Mouse (Mus musculus) liver, postnatal 0 days (tissue): ENCODE measurements at regions not wholly inside any gene's neighbourhood (a gene's known extent, or its start where the extent isn't known, plus 50 kb on each side); places are given as distances from the start of the nearest gene placed in this dataset.

ENCODE experiments used
- ATAC-seq: fragments of 200-750 bp; cut with Nextera tagmentation; 2 replicates; pipeline ENCODE4 v1.8.0; 2017; ENCODE audit warnings: mild to moderate bottlenecking, moderate library complexity
- DNase-seq: peaks from one replicate; pipeline ENCODE4 v3.0.0-alpha.2; 2016
- H3K27ac ChIP-seq: fragments of 300-500 bp; sonication (generic); 2 replicates; pipeline ENCODE4 v1.5.1; 2014; ENCODE audit warnings: antibody characterized with exemption, moderate library complexity, mild to moderate bottlenecking, low read depth
- H3K27me3 ChIP-seq: fragments of 300-500 bp; sonication (generic); 2 replicates; pipeline ENCODE4 v1.6.1; 2014; ENCODE audit warnings: low read length, control low read depth, mixed read lengths; ENCODE audit not compliant: insufficient read depth
- H3K36me3 ChIP-seq: fragments of 300-500 bp; sonication (generic); replicated peaks from 2 replicates; pipeline ENCODE4 v1.6.1; 2014; ENCODE audit warnings: mild to moderate bottlenecking, control low read depth, low read length, moderate library complexity, mixed read lengths; ENCODE audit not compliant: insufficient read depth
- H3K4me1 ChIP-seq: fragments of 300-500 bp; sonication (generic); 2 replicates; pipeline ENCODE4 v1.6.1; 2014; ENCODE audit warnings: antibody characterized with exemption, mild to moderate bottlenecking, control low read depth; ENCODE audit not compliant: insufficient read depth
- H3K4me2 ChIP-seq: fragments of 300-500 bp; sonication (generic); 2 replicates; pipeline ENCODE4 v1.6.1; 2014; ENCODE audit warnings: low read depth, mild to moderate bottlenecking, low read length, moderate library complexity, mixed read lengths
- H3K4me3 ChIP-seq: fragments of 300-500 bp; sonication (generic); 2 replicates; pipeline ENCODE4 v1.5.1; 2014; ENCODE audit warnings: low read depth, low read length
- H3K9ac ChIP-seq: fragments of 300-500 bp; sonication (generic); replicated peaks from 2 replicates; pipeline ENCODE4 v1.6.1; 2014; ENCODE audit warnings: mild to moderate bottlenecking, moderate library complexity
- H3K9me3 ChIP-seq: fragments of 300-500 bp; sonication (generic); 2 replicates; pipeline ENCODE4 v1.6.1; 2016; ENCODE audit warnings: mild to moderate bottlenecking, control low read depth, low read length, mixed read lengths
- CTCF ChIP-seq: sonication (generic); IDR thresholded peaks from 2 replicates; pipeline ENCODE4 v1.5.1; 2016; ENCODE audit warnings: antibody characterized with exemption, low read depth
- EP300 ChIP-seq: IDR thresholded peaks from 2 replicates; pipeline ENCODE4 v1.6.1; 2016; ENCODE audit warnings: antibody characterized with exemption, low read depth, mild to moderate bottlenecking
- WGBS: fragments of 180-500 bp; shearing (Covaris S2); extraction: QIAGEN DNeasy Blood & Tissue Kit; methylation state at CpG from one replicate; pipeline ENCODE4 v1.1.7; 2014; ENCODE audit not compliant: insufficient replicate concordance; 5-methylcytosine and 5-hydroxymethylcytosine counted together

GRCm38 (mm10) chr8:88417307-88418095 lies 55.5 kb upstream of the Brd7 start:
- Histone ChIP-seq H3K4me2 (no peak overlapping the region), H3K27ac (no peak overlapping the region), H3K4me3 (no peak overlapping the region), H3K36me3 (no peaks in the 10 kb centered on the region), H3K4me1 (no peaks in the 10 kb centered on the region), H3K27me3 (no peaks in the 10 kb centered on the region), H3K9me3 (no peaks in the 10 kb centered on the region), H3K9ac (no peak overlapping the region)
- TF ChIP-seq EP300 (no peak), CTCF (no peak)
- DNase-seq (no peak), ATAC-seq (no peak)
- WGBS: 72% methylated on average over 13 of the region's 13 CpGs

- Histone ChIP-seq H3K9me3 (no peaks in the 10 kb centered on the region), H3K27me3 (no peaks in the 10 kb centered on the region), H3K4me1 (no peaks in the 10 kb centered on the region), H3K4me2 (no peak overlapping the region), H3K27ac (no peak overlapping the region), H3K36me3 (no peaks in the 10 kb centered on the region), H3K4me3 (no peak overlapping the region), H3K9ac (no peak overlapping the region)
- no peak for ATAC-seq
- no peak for TF ChIP-seq EP300
- TF ChIP-seq CTCF: no peak
- DNase-seq: no peak
- 72% methylated on average over 2 of the region's 2 CpGs for WGBS
These were observed 61.3 kb upstream of the Brd7 start for GRCm38 (mm10) chr8:88423264-88423663.

DNA sequence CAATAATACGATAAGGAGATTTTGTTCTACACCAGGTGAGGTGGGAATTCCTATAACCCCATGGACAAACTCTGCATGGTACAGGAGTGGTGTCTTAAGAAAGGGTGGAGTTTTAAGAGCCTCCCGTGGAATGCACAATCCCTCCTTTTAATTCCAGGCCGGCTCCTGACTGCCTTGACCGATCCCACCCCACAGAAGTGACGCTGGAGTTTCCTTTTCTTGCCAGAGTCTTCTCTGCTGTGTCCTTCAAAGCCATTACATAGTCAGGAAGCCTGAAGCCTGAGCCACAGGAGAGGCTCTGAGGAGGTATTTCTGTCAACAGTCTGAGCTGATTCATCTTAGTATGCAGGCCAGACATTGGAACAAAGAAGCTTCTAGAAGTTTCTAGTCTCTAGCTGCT lies 66.6 kb upstream of the Brd7 start:
- no peak for ATAC-seq
- no peak for DNase-seq
- H3K9me3 ChIP-seq: no peaks in the 10 kb centered on the region
- no peaks in the 10 kb centered on the region for H3K4me1 ChIP-seq
- H3K4me2 ChIP-seq: no peak overlapping the region
- no peak for TF ChIP-seq CTCF
- TF ChIP-seq EP300: no peak
- no peak overlapping the region for H3K4me3 ChIP-seq
- no peaks in the 10 kb centered on the region for H3K27me3 ChIP-seq
- WGBS: 71% methylated on average over 5 of the region's 5 CpGs
- no peak overlapping the region for H3K27ac ChIP-seq
- no peaks in the 10 kb centered on the region for H3K36me3 ChIP-seq
- no peak overlapping the region for H3K9ac ChIP-seq

- H3K27me3 ChIP-seq: no peaks in the 10 kb centered on the region
- H3K27ac ChIP-seq: no peak overlapping the region
- H3K36me3 ChIP-seq: no peaks in the 10 kb centered on the region
- TF ChIP-seq CTCF (no peak), EP300 (no peak)
- no peak overlapping the region for H3K9ac ChIP-seq
- 65% methylated on average over 6 of the region's 6 CpGs for WGBS
- DNase-seq (no peak), ATAC-seq (no peak)
- no peak overlapping the region for H3K4me2 ChIP-seq
- no peak overlapping the region for H3K4me3 ChIP-seq
- no peaks in the 10 kb centered on the region for H3K4me1 ChIP-seq
- H3K9me3 ChIP-seq: no peaks in the 10 kb centered on the region
These were observed 69.4 kb upstream of the Brd7 start for GRCm38 (mm10) chr8:88431389-88431788.

GRCm38 (mm10) chr8:88435686-88436085 lies 73.7 kb upstream of the Brd7 start:
- TF ChIP-seq CTCF (no peak), EP300 (no peak)
- Histone ChIP-seq H3K27me3 (no peaks in the 10 kb centered on the region), H3K27ac (no peak overlapping the region), H3K36me3 (no peaks in the 10 kb centered on the region), H3K4me1 (no peaks in the 10 kb centered on the region), H3K4me2 (no peak overlapping the region), H3K9me3 (no peaks in the 10 kb centered on the region), H3K9ac (no peak overlapping the region), H3K4me3 (no peak overlapping the region)
- DNase-seq: no peak
- no peak for ATAC-seq
- WGBS: 63% methylated on average over 2 of the region's 2 CpGs

DNA sequence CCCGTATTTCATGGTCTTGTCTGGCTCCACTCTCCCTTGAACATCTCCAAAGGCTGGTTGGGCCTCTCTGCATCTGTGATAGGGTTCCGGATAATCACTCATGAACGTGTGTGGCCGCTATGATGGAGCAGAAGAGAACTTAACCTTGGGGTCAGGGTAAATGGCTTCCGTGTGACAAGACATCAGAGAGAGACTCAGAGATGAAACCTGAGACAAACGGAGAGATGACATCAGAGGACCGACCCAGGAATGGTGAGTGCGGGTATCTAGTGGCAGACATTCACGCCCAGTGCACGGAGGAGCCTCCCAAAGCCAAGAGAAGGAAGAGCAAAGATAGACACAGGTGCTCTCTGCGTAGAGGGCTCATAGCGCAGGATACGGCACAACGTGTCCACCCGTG lies 78.2 kb upstream of the Brd7 start:
- Histone ChIP-seq H3K27me3 (no peaks in the 10 kb centered on the region), H3K36me3 (no peaks in the 10 kb centered on the region), H3K27ac (no peak overlapping the region), H3K4me3 (no peak overlapping the region), H3K4me2 (no peak overlapping the region), H3K9ac (no peak overlapping the region), H3K9me3 (no peaks in the 10 kb centered on the region), H3K4me1 (no peaks in the 10 kb centered on the region)
- ATAC-seq: no peak
- DNase-seq: no peak
- TF ChIP-seq EP300: no peak
- TF ChIP-seq CTCF: no peak
- WGBS: 77% methylated on average over 15 of the region's 15 CpGs

GRCm38 (mm10) chr8:88443397-88443796 lies 77.8 kb upstream of the Nkd1 start:
- Histone ChIP-seq H3K4me2 (no peak overlapping the region), H3K27me3 (0 out of 2 replicates have a peak, but pooled peaks cover under 1% of the 10 kb centered on the region), H3K4me3 (no peak overlapping the region), H3K36me3 (no peaks in the 10 kb centered on the region), H3K4me1 (no peaks in the 10 kb centered on the region; the same call in 1 of the 2 replicates), H3K9me3 (no peaks in the 10 kb centered on the region), H3K27ac (no peak overlapping the region), H3K9ac (no peak overlapping the region)
- DNase-seq: no peak
- TF ChIP-seq EP300 (no peak), CTCF (no peak)
- no peak for ATAC-seq
- WGBS: 27% methylated on average over 1 of the region's 1 CpGs
